Mouse (Mus musculus) C2C12 (cell line): ENCODE measurements around the gene Fosb.

Experiments
- CTCF ChIP-seq: IDR thresholded peaks from one replicate; pipeline ENCODE4 v1.5.1; 2011; ENCODE audit not compliant: control insufficient read depth, insufficient read depth, insufficient read length
- MAX ChIP-seq: IDR thresholded peaks from one replicate; pipeline ENCODE4 v1.6.1; 2011; ENCODE audit warnings: mild to moderate bottlenecking, control low read depth

- no peak for TF ChIP-seq CTCF
- TF ChIP-seq MAX: no peak
These were observed 48.8 kb upstream of the Fosb start for GRCm38 (mm10) chr7:19358634-19359033.
